Mouse (Mus musculus) ES-CJ7 (cell line): ENCODE results near the gene Gramd4.

ENCODE experiments used
- DNase-seq: peaks from one replicate; pipeline ENCODE4 v3.0.0; 2011; ENCODE audit warnings: low read depth, low spot score

Gramd4 gene

DNA sequence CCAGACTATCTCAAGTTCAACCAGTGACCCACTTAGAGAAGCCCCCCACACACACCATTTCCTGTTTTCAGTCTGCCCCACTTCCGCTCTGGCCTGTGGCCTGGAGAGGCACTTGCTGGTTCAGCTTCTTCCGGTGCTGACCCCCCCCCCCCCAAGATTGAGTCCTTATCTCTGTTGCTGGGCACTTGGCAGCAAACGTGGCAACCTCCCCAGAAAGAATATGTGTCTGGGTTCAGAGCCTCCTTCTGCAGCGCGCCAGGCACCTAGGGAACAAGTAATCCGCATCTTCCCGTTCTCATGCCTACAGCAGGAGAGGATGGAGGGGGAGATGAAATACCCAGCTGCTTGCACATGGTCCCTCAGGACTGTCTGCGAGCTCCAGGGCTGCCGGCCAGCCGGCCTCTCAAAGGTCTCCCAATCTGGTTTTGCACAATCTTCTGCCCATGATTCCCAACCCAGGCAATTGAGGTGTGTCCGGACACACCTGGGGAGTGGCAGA lies 124.5 kb downstream of the Gramd4 start:
- no peak for DNase-seq

DNA sequence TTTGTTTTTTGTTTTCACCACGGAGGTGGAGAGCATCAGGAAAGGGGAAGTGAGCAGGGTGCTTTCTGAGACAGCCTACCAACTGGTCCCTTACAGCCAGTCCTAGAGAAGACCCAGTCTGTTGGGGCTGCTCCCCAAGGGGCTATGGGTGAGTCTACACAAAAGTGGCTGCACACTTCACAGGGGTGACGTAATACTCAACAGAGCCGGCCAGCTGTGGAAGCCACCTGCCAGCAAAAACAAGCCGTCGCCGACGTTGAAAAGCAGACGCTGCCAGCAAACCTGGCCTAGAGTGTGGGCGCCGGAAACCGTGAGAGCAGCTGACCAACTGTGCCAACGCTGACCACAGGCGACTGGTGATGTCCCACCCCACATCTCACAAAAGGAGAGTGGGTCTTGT lies 125.2 kb downstream of the Gramd4 start:
- DNase-seq = no peak

DNA sequence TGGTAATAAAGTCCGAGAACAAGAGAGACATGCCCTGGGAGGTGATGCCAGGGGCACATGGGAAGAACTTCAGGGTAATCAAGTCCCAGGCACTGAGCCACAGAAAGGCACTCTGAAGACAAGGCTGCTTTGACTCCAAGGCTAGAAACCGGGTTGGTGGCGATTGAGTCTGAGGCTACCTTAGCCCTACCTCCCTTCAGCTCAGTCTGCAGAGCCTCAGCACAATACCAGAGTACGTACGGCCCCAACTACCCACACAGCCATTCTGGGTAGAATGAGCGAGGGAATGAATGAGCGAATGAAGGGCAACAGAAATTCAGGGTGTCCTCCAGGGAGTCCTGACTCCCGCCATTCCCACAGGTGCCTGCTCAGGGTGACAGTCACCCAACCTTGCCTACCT lies 126.0 kb downstream of the Gramd4 start:
- DNase-seq = no peak

DNA sequence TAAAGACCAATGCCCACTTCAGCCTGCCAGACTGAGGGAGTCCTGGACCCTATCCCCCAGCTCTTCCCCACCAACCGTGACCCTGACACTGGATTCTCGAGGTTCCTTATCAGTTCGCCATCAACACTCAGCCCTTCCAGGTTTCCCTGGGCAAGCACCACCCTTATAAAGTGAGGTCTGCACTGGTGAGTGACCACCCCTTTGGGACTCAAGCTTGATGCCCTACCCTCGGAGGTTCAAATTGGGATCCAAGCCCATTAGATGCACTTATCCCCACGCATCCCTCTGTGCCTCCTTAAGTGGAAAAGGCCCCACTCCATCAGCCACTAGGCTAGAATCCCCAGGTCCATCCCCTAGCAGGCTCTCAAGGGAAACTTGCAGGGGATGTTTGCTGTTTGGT lies 126.6 kb downstream of the Gramd4 start:
- no peak for DNase-seq

DNA sequence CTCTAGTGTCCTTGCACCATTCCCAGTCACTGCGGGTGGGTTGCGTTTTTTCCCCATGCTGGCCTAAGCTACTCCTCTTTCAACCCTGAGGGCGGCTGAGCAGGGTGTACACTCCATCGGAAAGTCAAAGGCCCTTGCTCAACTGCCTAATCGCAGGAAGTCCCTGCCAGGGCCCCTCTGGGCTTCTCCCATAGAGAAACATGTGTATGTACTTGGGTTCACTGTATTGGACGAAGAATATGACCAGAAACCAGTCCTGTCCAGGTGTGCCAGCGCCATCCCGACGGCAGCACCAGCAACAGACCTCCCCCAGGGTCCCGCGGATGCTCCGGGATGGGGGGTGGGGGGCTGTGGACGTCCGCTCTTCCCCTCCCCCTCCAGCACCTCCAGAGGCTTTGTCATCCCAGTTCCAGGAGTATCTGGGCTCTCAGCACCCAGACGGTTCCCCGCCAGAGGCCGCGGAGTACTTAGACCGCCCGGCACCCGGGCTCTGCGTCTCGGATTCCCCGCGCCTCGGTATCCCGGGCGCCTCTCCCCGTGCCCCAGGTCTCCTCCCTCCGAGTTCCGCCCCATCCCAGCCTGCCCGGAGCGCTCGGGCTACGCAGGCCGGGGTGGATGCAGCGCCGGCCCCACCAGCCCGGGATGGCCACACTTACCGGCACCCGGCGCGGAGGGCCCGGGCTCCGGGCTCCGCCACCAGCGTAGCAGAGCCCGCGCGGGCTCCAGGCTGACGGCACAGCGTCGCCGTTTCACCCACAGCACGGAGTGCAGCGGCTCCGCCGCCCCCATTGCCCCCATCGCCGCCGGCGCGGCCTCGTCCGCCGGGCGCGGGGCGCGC lies 127.6 kb downstream of the Gramd4 start:
- DNase-seq = peak; percentile 24

DNA sequence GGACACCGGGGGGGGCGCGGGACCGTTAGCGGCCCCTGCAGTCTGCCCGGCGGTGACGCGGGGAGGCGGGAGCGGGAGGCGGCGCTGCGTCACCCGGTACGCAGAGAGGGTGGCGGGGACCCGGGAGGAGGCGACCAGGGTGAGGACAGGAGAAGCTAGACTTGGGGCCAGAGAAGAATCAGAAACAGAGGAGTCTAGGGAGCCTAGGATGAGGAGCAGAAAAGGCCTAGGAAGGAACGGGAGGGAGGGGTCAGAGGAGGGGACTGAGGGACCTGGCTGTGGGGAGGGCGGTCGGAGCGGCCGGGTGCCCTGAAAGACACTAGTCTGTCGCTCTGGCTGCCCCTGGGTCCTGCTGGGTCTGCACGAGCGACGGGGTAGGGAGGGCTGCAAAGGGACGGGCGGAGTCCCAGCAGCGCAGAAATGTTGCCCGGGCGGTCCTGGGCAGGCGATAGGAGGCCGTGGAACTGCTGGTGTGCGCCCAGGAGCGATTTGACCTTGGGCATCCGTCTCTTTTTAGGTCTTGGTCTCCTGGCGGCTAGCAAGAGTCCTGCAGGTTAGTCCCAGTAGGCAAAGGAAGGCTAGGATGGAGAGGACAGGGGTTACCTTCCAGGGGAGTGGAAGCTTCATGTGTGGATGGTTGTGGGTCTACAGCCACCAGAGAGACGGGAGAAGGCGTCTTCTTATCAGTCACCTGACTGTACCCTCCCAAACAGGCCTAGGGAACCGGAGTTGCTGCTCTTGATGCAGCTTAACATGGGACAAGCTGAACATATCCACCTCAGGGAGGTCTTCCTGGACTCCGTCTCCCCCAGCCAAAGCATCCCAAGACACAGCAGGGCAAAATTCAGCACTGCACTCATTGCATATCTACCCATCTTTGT lies 128.4 kb downstream of the Gramd4 start, which contains the start of gene Cerk:
Gene Cerk (minus strand): TSS at position 453 of the 881 bp plus-strand sequence.
- DNase-seq = peak; percentile 75

DNA sequence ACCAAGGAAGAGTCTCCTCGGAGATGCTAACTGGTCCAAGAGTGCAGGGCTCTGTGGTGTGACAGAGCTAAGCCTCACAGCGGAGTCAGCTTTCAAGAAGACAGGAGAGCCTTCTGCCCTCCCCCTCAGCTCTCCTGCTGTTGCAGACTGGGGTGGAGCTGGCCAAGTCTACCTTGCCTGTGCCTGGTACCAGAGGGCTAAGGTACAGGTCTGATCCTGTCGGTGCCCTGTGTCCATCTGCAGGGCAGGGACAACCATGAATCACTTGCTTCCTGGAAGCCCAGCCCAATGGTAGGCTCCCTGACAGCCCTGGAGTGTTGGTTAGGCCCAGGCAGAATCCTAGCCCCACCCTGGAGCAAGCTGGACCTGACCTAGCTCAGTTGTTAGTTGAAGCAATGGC lies 129.2 kb downstream of the Gramd4 start:
- no peak for DNase-seq
